Mouse (Mus musculus) brown adipose tissue, adult 24 weeks (tissue): Measurements from ENCODE around the gene Ctns. TPM values are rescaled to one million over a fixed set of nuclear protein-coding genes. Genes with fewer than 3 reads are reported as not detected.

Source experiments
- H3K27ac ChIP-seq: fragments of 200-500 bp; replicated peaks from 2 replicates; pipeline ENCODE4 v1.5.1; 2012; ENCODE audit warnings: low read depth, mild to moderate bottlenecking, low read length
- H3K4me1 ChIP-seq: fragments of 200-500 bp; 2 replicates; pipeline ENCODE4 v1.6.1; 2012; ENCODE audit warnings: low read length, mixed read lengths; ENCODE audit not compliant: control insufficient read depth, insufficient read depth, insufficient read length
- H3K4me3 ChIP-seq: fragments of 200-500 bp; 2 replicates; pipeline ENCODE4 v1.5.1; 2012; ENCODE audit warnings: low read depth, mild to moderate bottlenecking, low read length, moderate library complexity; ENCODE audit not compliant: insufficient read depth
- polyA plus RNA-seq: library from polyadenylated mRNA; stranded (reverse); fragments of >200 nt; gene quantifications from 2 replicates; pipeline ENCODE4 v1.2.4, GENCODE M21; 2012; ENCODE audit not compliant: missing spikeins, insufficient read depth, insufficient read length

The Ctns gene
- polyA plus RNA-seq, 1 experiment = 8.8 TPM

DNA sequence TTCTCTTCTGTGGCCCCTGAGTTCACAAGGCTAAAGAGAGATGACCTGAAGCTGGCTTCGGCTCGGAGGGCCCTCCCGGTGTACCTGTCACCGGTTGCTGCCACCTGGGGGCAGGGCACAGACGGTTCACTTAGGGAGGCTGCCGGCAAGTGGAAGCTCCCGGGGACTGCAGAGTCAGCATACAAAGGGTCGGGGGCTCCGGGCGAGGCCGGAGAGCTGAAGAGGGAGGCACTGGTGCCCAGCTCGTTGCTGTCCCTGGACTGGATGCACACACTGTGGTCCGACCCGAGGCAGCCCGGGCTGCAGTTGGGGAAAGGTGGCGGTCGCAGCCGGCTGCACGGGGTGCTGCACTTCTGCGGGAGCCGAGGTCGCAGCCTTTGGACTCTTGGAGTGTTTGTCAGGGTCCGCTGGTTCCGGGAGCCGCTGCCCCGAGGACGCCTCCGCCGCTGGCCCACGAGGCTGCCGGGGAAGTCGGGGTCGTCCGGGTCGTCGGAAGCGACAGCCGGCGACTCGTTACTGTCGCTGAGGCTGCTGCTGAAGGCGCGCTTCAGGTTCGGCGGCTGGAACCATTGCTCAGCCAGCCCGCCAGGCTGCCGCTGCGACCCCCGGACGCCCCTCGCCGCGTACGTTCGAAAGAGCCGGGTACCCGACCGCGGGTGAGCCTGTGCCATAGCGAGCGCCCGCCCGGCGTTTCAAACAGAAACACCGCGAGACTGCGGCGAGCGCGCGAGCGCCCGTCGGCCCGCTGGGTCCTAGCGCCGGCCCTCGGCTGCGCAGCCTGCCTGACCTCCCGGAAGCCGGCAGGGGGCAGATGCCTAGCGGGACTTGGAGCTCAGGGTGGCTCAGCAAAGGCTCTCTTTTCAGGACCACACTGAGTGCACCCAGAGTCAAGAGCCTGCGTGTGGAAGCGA lies 61.0 kb downstream of the Ctns start, which contains the start of gene Haspin:
Haspin (minus strand) TSS at position 704 of the 911 bp plus-strand sequence.
- no peaks in the 10 kb centered on the region for H3K4me1 ChIP-seq
- H3K4me3 ChIP-seq = peak within 1 kb of the TSS; percentile 80
- no peak within 1 kb of the TSS for H3K27ac ChIP-seq

DNA sequence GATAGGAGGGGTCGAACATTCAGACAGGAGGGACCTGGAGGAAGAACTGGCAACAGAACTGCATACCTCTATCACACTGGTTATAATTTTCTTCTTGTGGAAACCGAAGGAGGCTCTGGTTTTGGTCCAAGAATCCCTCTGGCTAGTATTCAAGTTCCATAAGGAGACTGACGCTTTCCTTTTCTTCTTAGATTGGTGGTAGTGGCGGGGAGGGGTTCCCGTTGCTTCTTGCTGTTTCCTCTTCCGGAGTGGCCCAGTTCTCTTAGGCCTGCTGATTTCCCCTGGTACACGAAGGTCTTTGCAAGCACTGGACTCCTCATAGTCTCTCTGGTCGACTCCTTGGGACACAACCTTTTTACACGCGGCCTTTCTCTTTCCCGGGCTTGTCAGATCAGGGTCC lies 61.7 kb downstream of the Ctns start:
- Histone ChIP-seq H3K4me3 (peak overlapping the region; percentile 80), H3K4me1 (no peaks in the 10 kb centered on the region), H3K27ac (no peak overlapping the region)

DNA sequence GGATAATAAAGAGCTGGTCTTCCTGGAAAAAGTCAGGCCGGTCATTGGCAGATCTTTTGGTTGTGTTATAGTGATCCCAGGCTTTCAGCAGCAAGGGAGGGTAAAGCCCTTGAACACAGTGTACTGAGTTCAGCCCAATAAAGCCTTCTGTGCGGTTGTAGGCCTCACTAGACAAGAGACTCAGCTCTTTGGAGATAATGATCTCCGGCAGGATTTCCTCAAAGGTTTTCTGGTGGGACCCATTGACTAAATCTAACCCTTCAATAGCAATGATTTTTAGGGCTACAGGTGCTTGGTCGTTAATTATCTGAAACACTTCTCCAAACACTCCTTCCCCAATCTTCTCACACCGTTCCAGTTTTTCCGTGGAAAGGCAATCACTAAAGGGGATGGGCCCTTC lies 62.3 kb downstream of the Ctns start:
- no peaks in the 10 kb centered on the region for H3K4me1 ChIP-seq
- no peak overlapping the region for H3K27ac ChIP-seq

DNA sequence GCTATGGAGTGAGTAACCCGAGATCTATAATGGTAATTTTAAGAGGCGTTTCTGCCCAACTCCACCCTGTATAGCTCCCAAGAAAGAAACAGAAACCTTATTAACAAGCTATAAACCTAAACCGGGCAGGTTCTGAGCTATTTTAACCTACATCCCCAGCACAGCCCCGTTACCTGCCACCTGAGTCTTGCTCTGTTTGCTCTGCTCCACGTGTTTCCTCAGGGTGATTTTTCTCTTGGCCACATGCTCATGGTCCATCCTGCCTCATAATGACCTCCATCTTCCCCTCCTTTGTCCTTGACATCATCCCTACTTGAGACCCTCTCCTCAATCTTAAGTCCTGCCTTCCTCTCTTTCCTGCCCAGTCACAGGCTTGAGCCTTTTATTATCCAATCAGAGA lies 64.6 kb downstream of the Ctns start:
- Histone ChIP-seq H3K27ac (no peak overlapping the region), H3K4me3 (no peak overlapping the region)

More for the DNA sequence above, 62.3 kb downstream of the Ctns start:
- peak overlapping the region; percentile 80 for H3K4me3 ChIP-seq

More for the DNA sequence above, 64.6 kb downstream of the Ctns start:
- no peaks in the 10 kb centered on the region for H3K4me1 ChIP-seq

Other genes with a start within 250 kb of the Ctns start
- 2.6 and 4.3 TPM in 2 replicates for gene Atp2a3, start 237.9 kb downstream of the Ctns start, polyA plus RNA-seq
- 0.40 and 1.9 TPM in 2 replicates for gene P2rx1, start 199.9 kb downstream of the Ctns start, polyA plus RNA-seq
- not detected in 2 replicates for gene Camkk1, start 180.0 kb downstream of the Ctns start, polyA plus RNA-seq
- 2.3 and 2.7 TPM in 2 replicates for gene Ncbp3, start 151.3 kb downstream of the Ctns start, polyA plus RNA-seq
- gene Itgae, start 108.5 kb downstream of the Ctns start, polyA plus RNA-seq = 1.8 and 2.4 TPM in 2 replicates
- gene Haspin, start 60.7 kb downstream of the Ctns start, polyA plus RNA-seq = not detected in 2 replicates
- gene P2rx5, start 38.6 kb downstream of the Ctns start, polyA plus RNA-seq = 53.6 and 85.8 TPM in 2 replicates
- 183 and 237 TPM in 2 replicates for gene Emc6, start 22.0 kb downstream of the Ctns start, polyA plus RNA-seq
- gene Tax1bp3, start 22.0 kb downstream of the Ctns start, polyA plus RNA-seq = 70.9 and 105 TPM in 2 replicates
- 8.2 and 9.1 TPM in 2 replicates for gene Shpk, start 418 bp upstream of the Ctns start, polyA plus RNA-seq
- 0.33 and 0.75 TPM in 2 replicates for gene Trpv1, start 35.2 kb upstream of the Ctns start, polyA plus RNA-seq
- gene Trpv3, start 68.3 kb upstream of the Ctns start, polyA plus RNA-seq = not detected in 2 replicates
- gene Aspa, start 130.6 kb upstream of the Ctns start, polyA plus RNA-seq = 163 and 192 TPM in 2 replicates
- gene Gm49340, start 130.7 kb upstream of the Ctns start, polyA plus RNA-seq = 0.48 TPM in 1 of 2 replicates, not detected in the other
- gene Spata22, start 130.7 kb upstream of the Ctns start, polyA plus RNA-seq = 8.6 and 10.5 TPM in 2 replicates
- not detected in 2 replicates for gene Olfr20, start 151.7 kb upstream of the Ctns start, polyA plus RNA-seq
- not detected in 2 replicates for gene Olfr376, start 172.2 kb upstream of the Ctns start, polyA plus RNA-seq
- not detected in 2 replicates for gene Olfr1, start 200.6 kb upstream of the Ctns start, polyA plus RNA-seq
- gene Olfr378, start 229.4 kb upstream of the Ctns start, polyA plus RNA-seq = not detected in 2 replicates